Mouse (Mus musculus) hindbrain, embryonic 16.5 days (tissue): ENCODE measurements around the gene Ogfod2. TPM values are rescaled to one million over a fixed set of nuclear protein-coding genes. Genes with fewer than 3 reads are reported as not detected.

ENCODE experiments used
- ATAC-seq: fragments of 200-750 bp; cut with Nextera tagmentation; 2 replicates; pipeline ENCODE4 v1.8.0; 2017; ENCODE audit warnings: moderate TSS enrichment, moderate library complexity
- H3K27ac ChIP-seq: fragments of 300-500 bp; sonication (generic); 2 replicates; pipeline ENCODE4 v1.5.1; 2014; ENCODE audit warnings: low read depth, mild to moderate bottlenecking, control low read depth, low read length, moderate library complexity
- H3K27me3 ChIP-seq: fragments of 300-500 bp; sonication (generic); replicated peaks from 2 replicates; pipeline ENCODE4 v1.6.1; 2014; ENCODE audit warnings: low read length; ENCODE audit not compliant: control insufficient read depth, insufficient read depth
- H3K36me3 ChIP-seq: fragments of 300-500 bp; sonication (generic); 2 replicates; pipeline ENCODE4 v1.6.1; 2014; ENCODE audit warnings: mild to moderate bottlenecking, low read length, moderate library complexity, mixed read lengths; ENCODE audit not compliant: control insufficient read depth, insufficient read depth
- H3K4me1 ChIP-seq: fragments of 300-500 bp; sonication (generic); 2 replicates; pipeline ENCODE4 v1.6.1; 2014; ENCODE audit warnings: low read depth, low read length; ENCODE audit not compliant: control insufficient read depth, insufficient read depth
- H3K4me2 ChIP-seq: fragments of 300-500 bp; sonication (generic); 2 replicates; pipeline ENCODE4 v1.6.1; 2014; ENCODE audit warnings: mild to moderate bottlenecking, low read length, control low read depth, moderate library complexity
- H3K4me3 ChIP-seq: fragments of 300-500 bp; sonication (generic); 2 replicates; pipeline ENCODE4 v1.5.1; 2014; ENCODE audit warnings: mild to moderate bottlenecking, low read length, control low read depth, moderate library complexity
- H3K9ac ChIP-seq: fragments of 300-500 bp; sonication (generic); 2 replicates; pipeline ENCODE4 v1.6.1; 2014; ENCODE audit warnings: low read depth, mild to moderate bottlenecking, control low read depth, low read length, moderate library complexity
- H3K9me3 ChIP-seq: fragments of 300-500 bp; sonication (generic); 2 replicates; pipeline ENCODE4 v1.6.1; 2014; ENCODE audit warnings: mild to moderate bottlenecking, low read length, moderate library complexity; ENCODE audit not compliant: control insufficient read depth
- WGBS: fragments of 180-500 bp; shearing (Covaris S2); extraction: QIAGEN DNeasy Blood & Tissue Kit; methylation state at CpG from one replicate; pipeline ENCODE4 v1.1.7; 2014; 5-methylcytosine and 5-hydroxymethylcytosine counted together
- polyA plus RNA-seq: library from polyadenylated mRNA; unstranded; fragments of >200 nt; fragmentation: Nextera tagmentation; extraction: Ambion mirVana; gene quantifications from 2 replicates; pipeline ENCODE4 v1.2.1, GENCODE M21; 2015

Gene Ogfod2
- polyA plus RNA-seq, 1 experiment from 2014 or later = 44.2 TPM

- Histone ChIP-seq H3K36me3 (no peaks in the 10 kb centered on the region), H3K27ac (no peak overlapping the region), H3K4me2 (no peak overlapping the region), H3K27me3 (no peaks in the 10 kb centered on the region), H3K4me1 (no peaks in the 10 kb centered on the region), H3K9ac (no peak overlapping the region), H3K9me3 (no peaks in the 10 kb centered on the region), H3K4me3 (no peak overlapping the region)
- 84% methylated on average over 6 of the region's 6 CpGs for WGBS
- no peak for ATAC-seq
Measured at GRCm38 (mm10) chr5:124102326-124102725, 9.8 kb upstream of the Ogfod2 start.

- no peak overlapping the region for H3K4me3 ChIP-seq
- 86% methylated on average over 3 of the region's 3 CpGs for WGBS
- no peaks in the 10 kb centered on the region for H3K9me3 ChIP-seq
- no peaks in the 10 kb centered on the region for H3K36me3 ChIP-seq
- no peak overlapping the region for H3K4me2 ChIP-seq
- H3K4me1 ChIP-seq = no peaks in the 10 kb centered on the region
- H3K9ac ChIP-seq = no peak overlapping the region
- no peak overlapping the region for H3K27ac ChIP-seq
- no peaks in the 10 kb centered on the region for H3K27me3 ChIP-seq
- no peak for ATAC-seq
Measured at GRCm38 (mm10) chr5:124103020-124103419, 9.1 kb upstream of the Ogfod2 start.

GRCm38 (mm10) chr5:124103552-124103951 is 8.5 kb upstream of the Ogfod2 start:
- no peak overlapping the region for H3K27ac ChIP-seq
- no peak overlapping the region for H3K9ac ChIP-seq
- H3K36me3 ChIP-seq = no peaks in the 10 kb centered on the region
- no peak for ATAC-seq
- no peaks in the 10 kb centered on the region for H3K27me3 ChIP-seq
- WGBS = 95% methylated on average over 9 of the region's 9 CpGs
- no peaks in the 10 kb centered on the region for H3K4me1 ChIP-seq
- H3K4me3 ChIP-seq = no peak overlapping the region
- no peaks in the 10 kb centered on the region for H3K9me3 ChIP-seq
- no peak overlapping the region for H3K4me2 ChIP-seq

- no peak; the same call in 1 of the 2 replicates for ATAC-seq
- 23% methylated on average over 17 of the region's 17 CpGs for WGBS
- peak overlapping the region; percentile 61 for H3K4me3 ChIP-seq
Measured at GRCm38 (mm10) chr5:124111077-124111741, 888 bp upstream of the Ogfod2 start.

GRCm38 (mm10) chr5:124112531-124112930 is 434 bp downstream of the Ogfod2 start:
- Histone ChIP-seq H3K36me3 (no peaks in the 10 kb centered on the region), H3K4me2 (peak overlapping the region; percentile 60), H3K27me3 (no peaks in the 10 kb centered on the region), H3K9ac (peak overlapping the region; percentile 88), H3K27ac (peak overlapping the region; percentile 95), H3K4me3 (peak overlapping the region; percentile 61), H3K9me3 (no peaks in the 10 kb centered on the region), H3K4me1 (peaks cover 30% of the 10 kb centered on the region)
- no peak for ATAC-seq
- under 1% methylated on average over 18 of the region's 18 CpGs for WGBS

More at GRCm38 (mm10) chr5:124111077-124111741, 888 bp upstream of the Ogfod2 start:
- H3K9ac ChIP-seq = peak overlapping the region; percentile 66
- no peaks in the 10 kb centered on the region for H3K27me3 ChIP-seq
- no peak overlapping the region; the same call in 1 of the 2 replicates for H3K27ac ChIP-seq
- H3K4me1 ChIP-seq = peaks cover 19% of the 10 kb centered on the region
- H3K9me3 ChIP-seq = no peaks in the 10 kb centered on the region
- no peaks in the 10 kb centered on the region for H3K36me3 ChIP-seq
- peak overlapping the region; percentile 60 for H3K4me2 ChIP-seq

- Histone ChIP-seq H3K4me2 (peak overlapping the region; percentile 60), H3K4me3 (peak overlapping the region; percentile 61), H3K36me3 (no peaks in the 10 kb centered on the region; the same call in 1 of the 2 replicates), H3K27ac (0 out of 2 replicates have a peak overlapping the region, but pooled peaks have one; percentile 95), H3K27me3 (no peaks in the 10 kb centered on the region), H3K4me1 (peaks cover 30% of the 10 kb centered on the region), H3K9ac (peak overlapping the region; percentile 88), H3K9me3 (no peaks in the 10 kb centered on the region)
- WGBS = 15% methylated on average over 14 of the region's 14 CpGs
- ATAC-seq = no peak
Measured at GRCm38 (mm10) chr5:124113030-124113429, 933 bp downstream of the Ogfod2 start.

GRCm38 (mm10) chr5:124114276-124115025 is 2.4 kb downstream of the Ogfod2 start:
- no peaks in the 10 kb centered on the region for H3K9me3 ChIP-seq
- ATAC-seq = no peak
- WGBS = 93% methylated on average over 24 of the region's 24 CpGs
- peaks cover 30% of the 10 kb centered on the region for H3K4me1 ChIP-seq
- peaks cover 4% of the 10 kb centered on the region for H3K36me3 ChIP-seq
- H3K27me3 ChIP-seq = no peaks in the 10 kb centered on the region
- H3K27ac ChIP-seq = no peak overlapping the region
- H3K9ac ChIP-seq = no peak overlapping the region
- no peak overlapping the region for H3K4me3 ChIP-seq
- no peak overlapping the region for H3K4me2 ChIP-seq

GRCm38 (mm10) chr5:124115531-124115930 is 3.4 kb downstream of the Ogfod2 start:
- Histone ChIP-seq H3K4me1 (peaks cover 30% of the 10 kb centered on the region), H3K36me3 (peaks cover 7% of the 10 kb centered on the region), H3K4me2 (peak overlapping the region; percentile 95), H3K9ac (peak overlapping the region; percentile 82), H3K4me3 (peak overlapping the region; percentile 63), H3K27ac (peak overlapping the region; percentile 78), H3K27me3 (no peaks in the 10 kb centered on the region), H3K9me3 (no peaks in the 10 kb centered on the region)
- no peak for ATAC-seq
- 25% methylated on average over 7 of the region's 7 CpGs for WGBS
